Mouse (Mus musculus) spleen, postnatal 14 days (tissue): ENCODE data around the gene Try10.
"Not testable (repeated sequence)": the region's sequence is repeated elsewhere in the genome, so short reads cannot be mapped to it uniquely, and the experiment has no call there.

ENCODE experiments used
- DNase-seq, 2 experiments: peaks; one replicate each; pipeline ENCODE4 v3.0.0; 2021 to 2022; ENCODE audit warnings: low spot score in 2 of 2

The Try10 gene

GRCm38 (mm10) chr6:41353932-41354331 lies at the start of gene Try10:
Gene Try10, plus strand, starts transcription at chr6:41354105.
- DNase-seq, result no peak

- DNase-seq, result not testable (repeated sequence)
These were observed 37.2 kb upstream of the Try10 start, which contains the start of gene Try5 for GRCm38 (mm10) chr6:41316741-41317140. Gene Try5, minus strand, starts transcription at chr6:41316841.

GRCm38 (mm10) chr6:41373772-41374171 lies 19.9 kb downstream of the Try10 start:
- not testable (repeated sequence) for DNase-seq

- not testable (repeated sequence) for DNase-seq
These were observed 23.7 kb downstream of the Try10 start, which contains the start of gene Prss3 for GRCm38 (mm10) chr6:41377578-41377977. Gene Prss3, minus strand, starts transcription at chr6:41377678.

- DNase-seq, result no peak
These were observed 32.9 kb downstream of the Try10 start for GRCm38 (mm10) chr6:41386781-41387180.

- not testable (repeated sequence) for DNase-seq
These were observed 37.7 kb downstream of the Try10 start for GRCm38 (mm10) chr6:41391640-41392039.

GRCm38 (mm10) chr6:41392056-41392455 lies 38.2 kb downstream of the Try10 start, which contains the start of gene Gm5771:
Gene Gm5771, plus strand, starts transcription at chr6:41392356.
- DNase-seq, result not testable (repeated sequence)
